Mouse (Mus musculus): ENCODE results near the gene Fam163a. TPM values are rescaled to one million over a fixed set of nuclear protein-coding genes. Genes with fewer than 3 reads are reported as not detected.

The Fam163a gene
- polyA plus RNA-seq, 1 experiment from 2014 or later, result 1.8 TPM

- Histone ChIP-seq H3K36me3 (ENCODE audit: control insufficient read depth, insufficient read depth) (no peaks in the 10 kb centered on the region), H3K4me1 (replicated peaks; ENCODE audit: control insufficient read depth, insufficient read depth, low read length) (no peaks in the 10 kb centered on the region), H3K27ac (ENCODE audit: low read depth, low read length) (no peak overlapping the region), H3K4me3 (ENCODE audit: low read depth, low read length) (peak overlapping the region; percentile 35; the same call in 1 of the 2 replicates), H3K4me2 (replicated peaks; ENCODE audit: low read depth) (peak overlapping the region; percentile 60; the same call in 1 of the 2 replicates), H3K9me3 (ENCODE audit: control insufficient read depth) (no peaks in the 10 kb centered on the region), H3K9ac (ENCODE audit: low read depth, low read length) (no peak overlapping the region), H3K27me3 (replicated peaks; ENCODE audit: control insufficient read depth, insufficient read depth, low read length) (peaks cover 43% of the 10 kb centered on the region)
- no peak for TF ChIP-seq CTCF (IDR thresholded peaks at IDR 0.05; ENCODE audit: low read depth)
- no peak for ATAC-seq
- WGBS, result 21% methylated on average over 10 of the region's 10 CpGs
Observed at GRCm38 (mm10) chr1:156205164-156205563, 338 bp upstream of the Fam163a start.

- H3K9ac ChIP-seq (ENCODE audit: low read depth, low read length), result 0 out of 2 replicates have a peak overlapping the region, but pooled peaks have one; percentile 17
- 3% methylated on average over 18 of the region's 18 CpGs for WGBS
- TF ChIP-seq CTCF (IDR thresholded peaks at IDR 0.05; ENCODE audit: low read depth), result no peak
- peaks cover 43% of the 10 kb centered on the region for H3K27me3 ChIP-seq (replicated peaks; ENCODE audit: control insufficient read depth, insufficient read depth, low read length)
- H3K27ac ChIP-seq (ENCODE audit: low read depth, low read length), result no peak overlapping the region
- no peaks in the 10 kb centered on the region for H3K4me1 ChIP-seq (replicated peaks; ENCODE audit: control insufficient read depth, insufficient read depth, low read length)
- no peak for ATAC-seq
- peak overlapping the region; percentile 35 for H3K4me3 ChIP-seq (ENCODE audit: low read depth, low read length)
- no peaks in the 10 kb centered on the region for H3K9me3 ChIP-seq (ENCODE audit: control insufficient read depth)
- H3K4me2 ChIP-seq (replicated peaks; ENCODE audit: low read depth), result peak overlapping the region; percentile 60
- H3K36me3 ChIP-seq (ENCODE audit: control insufficient read depth, insufficient read depth), result no peaks in the 10 kb centered on the region
Observed at GRCm38 (mm10) chr1:156203961-156204655, 718 bp downstream of the Fam163a start.

- TF ChIP-seq CTCF (IDR thresholded peaks at IDR 0.05; ENCODE audit: low read depth), result no peak
- 50% methylated on average over 3 of the region's 3 CpGs for WGBS
- Histone ChIP-seq H3K4me1 (replicated peaks; ENCODE audit: control insufficient read depth, insufficient read depth, low read length) (no peaks in the 10 kb centered on the region), H3K27me3 (replicated peaks; ENCODE audit: control insufficient read depth, insufficient read depth, low read length) (peaks cover 43% of the 10 kb centered on the region), H3K4me3 (ENCODE audit: low read depth, low read length) (no peak overlapping the region), H3K27ac (ENCODE audit: low read depth, low read length) (no peak overlapping the region), H3K9ac (ENCODE audit: low read depth, low read length) (no peak overlapping the region), H3K9me3 (ENCODE audit: control insufficient read depth) (no peaks in the 10 kb centered on the region), H3K36me3 (ENCODE audit: control insufficient read depth, insufficient read depth) (no peaks in the 10 kb centered on the region), H3K4me2 (replicated peaks; ENCODE audit: low read depth) (no peak overlapping the region)
- no peak for ATAC-seq
Observed at GRCm38 (mm10) chr1:156202661-156203060, 2.2 kb downstream of the Fam163a start.

GRCm38 (mm10) chr1:156201069-156201468 is 3.8 kb downstream of the Fam163a start:
- no peak for ATAC-seq
- no peaks in the 10 kb centered on the region for H3K4me1 ChIP-seq (replicated peaks; ENCODE audit: control insufficient read depth, insufficient read depth, low read length)
- no peak overlapping the region for H3K9ac ChIP-seq (ENCODE audit: low read depth, low read length)
- peaks cover 36% of the 10 kb centered on the region for H3K27me3 ChIP-seq (replicated peaks; ENCODE audit: control insufficient read depth, insufficient read depth, low read length)
- WGBS, result 74% methylated on average over 3 of the region's 3 CpGs
- no peak overlapping the region for H3K27ac ChIP-seq (ENCODE audit: low read depth, low read length)
- no peak overlapping the region for H3K4me2 ChIP-seq (replicated peaks; ENCODE audit: low read depth)
- no peak overlapping the region for H3K4me3 ChIP-seq (ENCODE audit: low read depth, low read length)
- H3K36me3 ChIP-seq (ENCODE audit: control insufficient read depth, insufficient read depth), result no peaks in the 10 kb centered on the region
- TF ChIP-seq CTCF (IDR thresholded peaks at IDR 0.05; ENCODE audit: low read depth), result no peak
- H3K9me3 ChIP-seq (ENCODE audit: control insufficient read depth), result no peaks in the 10 kb centered on the region

- H3K36me3 ChIP-seq (ENCODE audit: control insufficient read depth, insufficient read depth), result no peaks in the 10 kb centered on the region
- no peaks in the 10 kb centered on the region for H3K4me1 ChIP-seq (replicated peaks; ENCODE audit: control insufficient read depth, insufficient read depth, low read length)
- TF ChIP-seq CTCF (IDR thresholded peaks at IDR 0.05; ENCODE audit: low read depth), result no peak
- no peak overlapping the region for H3K4me2 ChIP-seq (replicated peaks; ENCODE audit: low read depth)
- H3K9me3 ChIP-seq (ENCODE audit: control insufficient read depth), result no peaks in the 10 kb centered on the region
- 78% methylated on average over 4 of the region's 4 CpGs for WGBS
- H3K27ac ChIP-seq (ENCODE audit: low read depth, low read length), result no peak overlapping the region
- H3K4me3 ChIP-seq (ENCODE audit: low read depth, low read length), result no peak overlapping the region
- ATAC-seq, result no peak
- H3K27me3 ChIP-seq (replicated peaks; ENCODE audit: control insufficient read depth, insufficient read depth, low read length), result peaks cover 2% of the 10 kb centered on the region; the same call in 1 of the 2 replicates
- H3K9ac ChIP-seq (ENCODE audit: low read depth, low read length), result no peak overlapping the region
Observed at GRCm38 (mm10) chr1:156197588-156197987, 7.2 kb downstream of the Fam163a start.

GRCm38 (mm10) chr1:156193292-156193691 is 11.5 kb downstream of the Fam163a start:
- H3K4me1 ChIP-seq (replicated peaks; ENCODE audit: control insufficient read depth, insufficient read depth, low read length), result no peaks in the 10 kb centered on the region
- no peaks in the 10 kb centered on the region for H3K36me3 ChIP-seq (ENCODE audit: control insufficient read depth, insufficient read depth)
- no peaks in the 10 kb centered on the region for H3K9me3 ChIP-seq (ENCODE audit: control insufficient read depth)
- H3K4me3 ChIP-seq (ENCODE audit: low read depth, low read length), result no peak overlapping the region
- WGBS, result 80% methylated on average over 7 of the region's 7 CpGs
- H3K27ac ChIP-seq (ENCODE audit: low read depth, low read length), result no peak overlapping the region
- ATAC-seq, result no peak
- no peak overlapping the region for H3K4me2 ChIP-seq (replicated peaks; ENCODE audit: low read depth)
- H3K9ac ChIP-seq (ENCODE audit: low read depth, low read length), result no peak overlapping the region
- no peaks in the 10 kb centered on the region for H3K27me3 ChIP-seq (replicated peaks; ENCODE audit: control insufficient read depth, insufficient read depth, low read length)
- TF ChIP-seq CTCF (IDR thresholded peaks at IDR 0.05; ENCODE audit: low read depth), result no peak

Measured in intestine, postnatal 0 days (tissue).